Mouse (Mus musculus) CH12.LX (cell line): ENCODE measurements at regions not wholly inside any gene's neighbourhood (a gene's known extent, or its start where the extent isn't known, plus 50 kb on each side); places are given as distances from the start of the nearest gene placed in this dataset.

Experiments used
- DNase-seq: peaks from one replicate; pipeline ENCODE4 v3.0.0-alpha.2; 2013; ENCODE audit errors: extremely low read depth
- H3K27ac ChIP-seq: 2 replicates; pipeline ENCODE4 v1.5.1; 2012; ENCODE audit warnings: low read depth, mild to moderate bottlenecking, control low read depth, moderate library complexity; ENCODE audit not compliant: insufficient read depth
- H3K27me3 ChIP-seq: replicated peaks from 2 replicates; pipeline ENCODE3; 2012; ENCODE audit warnings: inconsistent platforms
- H3K36me3 ChIP-seq, 2 experiments: replicated peaks in 1 of 2; 2 replicates each; pipeline versions ENCODE3 to v1.6.1; 2012; ENCODE audit warnings: inconsistent platforms in 1 of 2, low read length in 1 of 2, mild to moderate bottlenecking in 1 of 2, mixed read lengths in 1 of 2, moderate library complexity in 1 of 2; ENCODE audit not compliant: control insufficient read depth in 1 of 2, insufficient read depth in 1 of 2
- H3K4me1 ChIP-seq, 2 experiments: 2 replicates each; pipeline ENCODE4 v1.6.1; 2012; ENCODE audit warnings: inconsistent platforms in 1 of 2, moderate library complexity in 1 of 2; ENCODE audit not compliant: insufficient read depth in 2 of 2, control insufficient read depth in 1 of 2
- H3K4me2 ChIP-seq: 2 replicates; pipeline ENCODE4 v1.6.1; 2012; ENCODE audit warnings: low read depth, mild to moderate bottlenecking, control low read depth; ENCODE audit not compliant: poor library complexity, insufficient read depth, severe bottlenecking
- H3K4me3 ChIP-seq, 3 experiments: fragments of 150-350 bp in 1 of 3; sonication (generic) in 1 of 3; replicated peaks in 1 of 3; 2 replicates each; pipeline versions ENCODE3 to v1.5.1; 2011 to 2012; ENCODE audit warnings: low read depth in 2 of 3, low read length in 2 of 3, mild to moderate bottlenecking in 2 of 3, moderate library complexity in 2 of 3, control low read depth in 1 of 3, improper control_type of control experiment in 1 of 3, inconsistent platforms in 1 of 3, mixed read lengths in 1 of 3; ENCODE audit not compliant: poor library complexity in 1 of 3
- H3K79me2 ChIP-seq: replicated peaks from 2 replicates; pipeline ENCODE4 v1.6.1; 2012; ENCODE audit warnings: mild to moderate bottlenecking, moderate library complexity; ENCODE audit not compliant: control insufficient read depth, poor library complexity, insufficient read depth, severe bottlenecking; ENCODE audit errors: extremely low read depth
- H3K9ac ChIP-seq: 2 replicates; pipeline ENCODE4 v1.6.1; 2012; ENCODE audit warnings: low read depth, mild to moderate bottlenecking, control low read depth, moderate library complexity; ENCODE audit not compliant: insufficient read depth
- H3K9me3 ChIP-seq: replicated peaks from 2 replicates; pipeline ENCODE3; 2012; ENCODE audit warnings: low read length, inconsistent platforms, mixed read lengths
- CHD1 ChIP-seq: IDR thresholded peaks from 2 replicates; pipeline ENCODE4 v1.6.1; 2012; ENCODE audit warnings: low read depth, low read length, improper control_type of control experiment, inconsistent platforms
- CTCF ChIP-seq, 2 experiments: IDR thresholded peaks in 1 of 2; conservative IDR thresholded peaks in 1 of 2; 2 replicates each; pipeline ENCODE4 v1.5.1; 2011 to 2012; ENCODE audit warnings: low read depth in 2 of 2, low read length in 2 of 2, improper control_type of control experiment in 1 of 2, inconsistent platforms in 1 of 2, mild to moderate bottlenecking in 1 of 2, moderate library complexity in 1 of 2
- E2F4 ChIP-seq: IDR thresholded peaks from 2 replicates; pipeline ENCODE4 v1.6.1; 2011; ENCODE audit warnings: low read depth, low read length, improper control_type of control experiment; ENCODE audit not compliant: insufficient replicate concordance
- EP300 ChIP-seq: IDR thresholded peaks from 2 replicates; pipeline ENCODE4 v1.6.1; 2011; ENCODE audit warnings: low read length, improper control_type of control experiment
- ETS1 ChIP-seq: conservative IDR thresholded peaks from 2 replicates; pipeline ENCODE4 v1.6.1; 2012; ENCODE audit warnings: low read depth, mild to moderate bottlenecking, inconsistent platforms, low read length, improper control_type of control experiment, moderate library complexity
- GABPA ChIP-seq: IDR thresholded peaks from 2 replicates; pipeline ENCODE4 v1.6.1; 2012; ENCODE audit warnings: low read depth, low read length, improper control_type of control experiment, inconsistent platforms; ENCODE audit not compliant: insufficient replicate concordance
- HCFC1 ChIP-seq: IDR thresholded peaks from 2 replicates; pipeline ENCODE4 v1.6.1; 2012; ENCODE audit warnings: low read depth, mild to moderate bottlenecking, inconsistent platforms, low read length, improper control_type of control experiment
- IRF4 ChIP-seq: IDR thresholded peaks from 2 replicates; pipeline ENCODE4 v1.6.1; 2014; ENCODE audit warnings: low read depth, mild to moderate bottlenecking, inconsistent platforms, low read length, improper control_type of control experiment
- MAFK ChIP-seq: IDR thresholded peaks from 2 replicates; pipeline ENCODE4 v1.6.1; 2011; ENCODE audit warnings: low read length, improper control_type of control experiment; ENCODE audit not compliant: insufficient replicate concordance
- MAX ChIP-seq: IDR thresholded peaks from 2 replicates; pipeline ENCODE4 v1.6.1; 2011; ENCODE audit warnings: low read length, improper control_type of control experiment
- MAZ ChIP-seq: IDR thresholded peaks from 2 replicates; pipeline ENCODE4 v1.6.1; 2012; ENCODE audit warnings: low read depth, mild to moderate bottlenecking, inconsistent platforms, low read length, improper control_type of control experiment, moderate library complexity
- MEF2A ChIP-seq: IDR thresholded peaks from 2 replicates; pipeline ENCODE4 v1.6.1; 2014; ENCODE audit warnings: low read depth, mild to moderate bottlenecking, inconsistent platforms, low read length, improper control_type of control experiment, borderline replicate concordance
- MXI1 ChIP-seq: IDR thresholded peaks from 2 replicates; pipeline ENCODE4 v1.6.1; 2011; ENCODE audit warnings: mild to moderate bottlenecking, low read depth, low read length, improper control_type of control experiment
- MYC ChIP-seq: IDR thresholded peaks from 2 replicates; pipeline ENCODE4 v1.6.1; 2011; ENCODE audit warnings: low read depth, mild to moderate bottlenecking, improper control_type of control experiment, low read length
- NELFE ChIP-seq: IDR thresholded peaks from 2 replicates; pipeline ENCODE4 v1.6.1; 2011; ENCODE audit warnings: low read depth, low read length, improper control_type of control experiment
- NRF1 ChIP-seq: IDR thresholded peaks from 2 replicates; pipeline ENCODE4 v1.6.1; 2014; ENCODE audit warnings: low read depth, mild to moderate bottlenecking, inconsistent platforms, low read length, improper control_type of control experiment, moderate library complexity
- PAX5 ChIP-seq: IDR thresholded peaks from 2 replicates; pipeline ENCODE4 v1.6.1; 2012; ENCODE audit warnings: low read length, inconsistent platforms, mixed read lengths
- POLR2A ChIP-seq: IDR thresholded peaks from 2 replicates; pipeline ENCODE4 v1.6.1; 2011; ENCODE audit warnings: low read depth, mild to moderate bottlenecking, improper control_type of control experiment, low read length
- RAD21 ChIP-seq: IDR thresholded peaks from 2 replicates; pipeline ENCODE4 v1.6.1; 2011; ENCODE audit warnings: low read depth, mild to moderate bottlenecking, low read length, improper control_type of control experiment, moderate library complexity
- SMC3 ChIP-seq: IDR thresholded peaks from 2 replicates; pipeline ENCODE4 v1.6.1; 2011; ENCODE audit warnings: low read depth, low read length, improper control_type of control experiment
- ZC3H11A ChIP-seq: IDR thresholded peaks from 2 replicates; pipeline ENCODE4 v1.6.1; 2012; ENCODE audit warnings: low read depth, mild to moderate bottlenecking, inconsistent platforms, low read length, improper control_type of control experiment
- ZKSCAN1 ChIP-seq: IDR thresholded peaks from 2 replicates; pipeline ENCODE4 v1.6.1; 2012; ENCODE audit warnings: low read depth, inconsistent platforms, low read length, improper control_type of control experiment, borderline replicate concordance
- ZMIZ1 ChIP-seq: IDR thresholded peaks from 2 replicates; pipeline ENCODE4 v1.6.1; 2012; ENCODE audit warnings: low read depth, mild to moderate bottlenecking, inconsistent platforms, low read length, improper control_type of control experiment
- ZNF384 ChIP-seq: IDR thresholded peaks from 2 replicates; pipeline ENCODE4 v1.6.1; 2012; ENCODE audit warnings: low read depth, low read length, improper control_type of control experiment, inconsistent platforms
- dilution Hi-C: fragments of 300-500 bp; cut with MboI; formaldehyde crosslinking; loops from 2 replicates; pipeline ENCODE4 v1.14.3; 2020; ENCODE audit warnings: low sequenced_read_pairs; ENCODE audit not compliant: extremely low pct_unique_long_range_greater_than_20kb, extremely low pct_ligation_motif_present
- in situ Hi-C: fragments of 300-500 bp; cut with MboI; formaldehyde crosslinking; loops from 3 replicates; pipeline ENCODE4 v1.14.3; 2019; ENCODE audit warnings: low sequenced_read_pairs, low pct_ligation_motif_present, low pct_unique_long_range_greater_than_20kb, mixed read lengths

DNA sequence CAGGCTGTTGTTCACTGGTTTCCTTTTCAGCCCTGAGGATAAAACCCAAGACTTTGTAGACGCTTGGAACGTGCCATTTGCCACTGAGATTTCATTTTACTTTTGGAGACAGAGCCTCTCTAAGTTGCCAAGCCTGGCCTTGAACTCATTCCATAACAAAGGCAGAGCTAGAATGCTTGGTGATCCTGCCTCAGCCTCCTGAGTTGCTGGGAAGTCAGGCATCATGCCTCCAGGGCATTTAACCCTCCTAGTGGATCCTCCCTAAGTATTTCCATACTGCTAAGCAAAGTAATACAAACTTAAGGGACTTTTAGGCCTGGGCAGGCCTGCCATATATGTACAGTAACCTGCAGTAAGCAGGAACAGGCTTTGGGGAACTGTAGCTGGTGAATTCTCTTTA, 104.2 kb downstream of the Zfp619 start:
- no peak overlapping the region for H3K4me2 ChIP-seq
- peaks cover 0 to 3% of the 10 kb centered on the region in 2 experiments; a peak in 1 of 4 replicates for H3K4me1 ChIP-seq
- H3K9ac ChIP-seq, result no peak overlapping the region
- H3K36me3 ChIP-seq, result no peaks in the 10 kb centered on the region
- in situ Hi-C loops (no loop called here), dilution Hi-C loops (no loop called here)
- DNase-seq, result no peak
- no peaks in the 10 kb centered on the region for H3K79me2 ChIP-seq
- no peak overlapping the region for H3K4me3 ChIP-seq
- no peaks in the 10 kb centered on the region for H3K27me3 ChIP-seq
- no peaks in the 10 kb centered on the region for H3K9me3 ChIP-seq
- H3K27ac ChIP-seq, result no peak overlapping the region
- TF ChIP-seq MYC (no peak), ETS1 (no peak), ZMIZ1 (no peak), CHD1 (no peak), ZKSCAN1 (no peak), SMC3 (no peak), NELFE (no peak), IRF4 (no peak), GABPA (no peak), MEF2A (no peak), MXI1 (no peak), ZNF384 (no peak), MAZ (no peak), NRF1 (no peak), RAD21 (no peak), E2F4 (no peak)

DNA sequence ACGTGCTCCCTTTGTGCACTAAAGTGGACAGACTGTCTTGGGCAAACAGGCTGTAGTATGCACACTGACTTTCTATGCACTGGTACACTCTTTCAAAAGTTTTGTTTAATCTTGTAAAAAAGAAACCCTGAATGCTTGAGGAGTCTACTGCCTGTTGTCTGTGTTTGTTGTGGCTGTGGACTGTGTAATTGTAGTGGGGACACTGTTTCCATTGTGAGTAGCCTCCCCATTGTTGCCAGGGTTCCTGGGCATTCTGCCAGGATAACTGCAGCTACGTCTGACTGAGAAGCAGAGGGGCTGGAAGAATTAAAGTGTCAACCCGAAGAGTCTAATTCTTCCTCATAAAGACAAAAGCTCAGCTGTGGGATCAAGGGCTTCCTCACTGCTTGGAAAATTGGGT, 115.3 kb downstream of the Zfp619 start:
- no peak for DNase-seq
- Histone ChIP-seq H3K27ac (no peak overlapping the region), H3K4me2 (no peak overlapping the region), H3K79me2 (no peaks in the 10 kb centered on the region), H3K27me3 (no peaks in the 10 kb centered on the region), H3K9ac (no peak overlapping the region), H3K4me1 (peaks cover 2 to 6% of the 10 kb centered on the region in 2 experiments; a peak in 3 of 4 replicates), H3K4me3 (no peak overlapping the region), H3K9me3 (no peaks in the 10 kb centered on the region), H3K36me3 (no peaks in the 10 kb centered on the region)
- no peak for TF ChIP-seq MAX
- TF ChIP-seq ZMIZ1, result no peak
- TF ChIP-seq MXI1, result no peak
- TF ChIP-seq ZKSCAN1, result no peak
- TF ChIP-seq MAFK, result no peak
- TF ChIP-seq HCFC1, result no peak
- no peak for TF ChIP-seq CTCF (conservative IDR thresholded peaks at IDR 0.05 in 1 of 2, IDR thresholded peaks at IDR 0.05 in 1 of 2; ENCODE audit: low read depth in 2 of 2, low read length in 2 of 2)
- no peak for TF ChIP-seq ZC3H11A
- no peak for TF ChIP-seq PAX5
- TF ChIP-seq E2F4, result no peak
- TF ChIP-seq EP300, result no peak
- TF ChIP-seq POLR2A, result no peak
- dilution Hi-C loops (no loop called here), in situ Hi-C loops (no loop called here)
